Mouse (Mus musculus): ENCODE measurements around the gene B3glct. TPM values are rescaled to one million over a fixed set of nuclear protein-coding genes. Genes with fewer than 3 reads are reported as not detected.

The B3glct gene
- polyA plus RNA-seq (2012; rRNA removed), result 1.9 and 2.2 TPM in 2 replicates

DNA sequence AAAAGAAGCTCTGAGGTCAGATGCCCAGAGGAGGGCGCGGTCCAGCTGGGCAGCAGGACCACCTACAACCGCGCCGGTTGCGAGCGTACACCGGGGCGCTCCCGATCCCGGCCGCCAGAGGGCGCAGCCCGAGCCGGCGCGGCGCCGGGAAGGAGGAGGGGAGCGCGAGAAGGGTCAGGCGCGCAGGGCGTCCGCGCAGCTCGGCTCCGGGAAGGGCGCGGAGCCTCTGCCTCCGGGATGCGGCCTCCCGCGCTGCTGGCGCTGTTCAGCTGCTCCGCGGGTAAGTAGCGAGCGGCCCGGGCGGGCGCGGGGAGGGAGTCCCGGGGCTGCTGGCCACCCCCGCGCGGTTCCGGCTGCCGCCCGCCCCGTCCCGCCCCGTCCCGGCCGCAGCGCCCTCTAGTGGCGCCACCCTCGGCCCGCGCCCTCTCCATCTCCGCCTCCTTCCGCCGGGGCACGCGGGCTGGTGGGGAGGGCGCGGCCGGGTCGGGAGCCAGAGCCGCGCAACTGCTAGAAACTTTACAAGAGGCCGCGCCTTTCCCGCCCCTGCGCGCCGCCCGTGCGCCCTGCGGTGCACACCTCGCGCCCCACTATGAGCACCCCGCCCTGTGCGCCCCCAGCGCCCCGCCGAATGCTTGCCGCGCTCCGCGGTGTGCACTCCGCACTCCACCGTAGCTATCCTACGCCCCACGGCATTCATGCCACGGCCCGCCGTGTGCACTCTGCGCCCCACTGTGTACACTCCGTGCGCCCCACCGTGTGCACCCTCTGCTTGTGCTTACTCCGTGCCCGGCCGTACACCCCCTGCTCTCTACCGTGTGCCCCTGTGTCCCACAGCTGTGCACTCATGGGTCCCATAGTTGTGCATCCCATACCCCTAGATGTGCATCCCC, at the start of gene B3glct:
Gene B3glct (plus strand): TSS at position 131 of the 890 bp plus-strand sequence.

DNA sequence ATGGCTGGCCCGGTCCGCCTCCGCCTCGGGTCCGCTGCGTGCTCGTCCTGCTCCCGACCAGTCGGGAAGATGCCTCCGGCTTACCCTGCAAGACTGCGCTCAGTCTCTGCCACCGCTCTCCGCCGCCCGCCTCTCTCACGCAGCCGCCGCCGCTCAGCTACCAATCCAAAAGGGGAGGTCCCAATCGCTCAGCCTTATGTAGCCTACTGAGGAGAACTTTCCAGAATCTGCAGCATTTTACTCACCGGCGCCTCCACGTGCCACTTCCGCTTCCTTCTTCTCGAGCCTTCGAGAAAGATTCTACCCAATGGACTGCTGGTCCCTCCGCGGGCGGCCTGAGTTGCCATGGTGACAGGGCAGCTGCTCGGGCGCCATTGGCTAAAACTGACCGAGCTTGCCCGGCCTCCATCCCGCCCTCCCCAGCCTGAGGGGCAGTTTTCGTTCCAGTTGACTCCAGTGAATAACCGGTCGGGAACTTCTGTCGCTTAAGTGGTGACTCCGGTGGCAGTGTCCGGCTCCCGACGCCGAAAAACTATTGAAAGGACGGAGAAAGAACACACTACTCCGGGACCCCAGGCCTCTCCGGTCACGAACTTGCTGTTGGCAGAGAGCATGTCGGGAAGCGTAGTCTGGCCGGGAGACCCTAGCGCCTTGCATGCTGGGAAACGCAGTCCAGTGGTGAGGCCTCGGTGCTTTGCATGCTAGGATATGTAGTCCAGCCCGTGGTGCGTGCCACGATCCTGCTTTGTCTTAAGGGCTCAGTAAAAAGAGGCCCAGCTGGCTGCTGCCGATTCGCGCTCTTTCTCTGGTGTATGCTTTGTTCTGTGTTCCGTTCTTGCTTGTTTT, 41.7 kb upstream of the B3glct start, which contains the start of gene Hsph1:
Gene Hsph1 (minus strand): TSS at position 302 of the 846 bp plus-strand sequence.

Other genes with a start within 250 kb of the B3glct start
- gene Tex26, start 238.6 kb upstream of the B3glct start, polyA plus RNA-seq (2012; rRNA removed), result 0.03 TPM in 1 of 2 replicates, not detected in the other
- 0.01 TPM in 1 of 2 replicates, not detected in the other for gene Wdr95, start 149.6 kb upstream of the B3glct start, polyA plus RNA-seq (2012; rRNA removed)
- 12.5 and 15.3 TPM in 2 replicates for gene Hsph1, start 41.9 kb upstream of the B3glct start, polyA plus RNA-seq (2012; rRNA removed)